Mouse (Mus musculus): ENCODE measurements around the gene Gm5890. TPM values are rescaled to one million over a fixed set of nuclear protein-coding genes. Genes with fewer than 3 reads are reported as not detected.
"Not testable (repeated sequence)": the region's sequence is repeated elsewhere in the genome, so short reads cannot be mapped to it uniquely, and the experiment has no call there.

Gene Gm5890
- not detected in 2 replicates for polyA plus RNA-seq (2014; fragmentation: Nextera tagmentation; extraction: Ambion mirVana)

GRCm38 (mm10) chr7:20262734-20263133 lies at the start of gene Gm5890:
Gm5890 (minus strand) TSS chr7:20262834.
- not testable (repeated sequence) for H3K9ac ChIP-seq (ENCODE audit: low read depth, low read length); H3K4me3 ChIP-seq (ENCODE audit: low read length); H3K4me2 ChIP-seq (replicated peaks; ENCODE audit: low read depth, low read length); H3K27me3 ChIP-seq (ENCODE audit: control insufficient read depth, insufficient read depth, low read length); ATAC-seq (ENCODE audit: low FRiP score, low TSS enrichment); H3K4me1 ChIP-seq (ENCODE audit: control insufficient read depth, insufficient read depth, low read length); H3K36me3 ChIP-seq (ENCODE audit: control insufficient read depth, insufficient read depth, low read length); H3K9me3 ChIP-seq (ENCODE audit: control insufficient read depth, low read length); H3K27ac ChIP-seq (ENCODE audit: low read depth, low read length)
- no CpG with 5 or more reads among the region's 3 CpGs for WGBS

GRCm38 (mm10) chr7:20233728-20234127 lies 28.9 kb downstream of the Gm5890 start, which contains the start of gene Gm4498:
Gm4498 (minus strand) TSS chr7:20233828.
- H3K4me1 ChIP-seq (ENCODE audit: control insufficient read depth, insufficient read depth, low read length); H3K27me3 ChIP-seq (ENCODE audit: control insufficient read depth, insufficient read depth, low read length); H3K36me3 ChIP-seq (ENCODE audit: control insufficient read depth, insufficient read depth, low read length); H3K27ac ChIP-seq (ENCODE audit: low read depth, low read length); H3K9ac ChIP-seq (ENCODE audit: low read depth, low read length); H3K9me3 ChIP-seq (ENCODE audit: control insufficient read depth, low read length); ATAC-seq (ENCODE audit: low FRiP score, low TSS enrichment); H3K4me3 ChIP-seq (ENCODE audit: low read length); H3K4me2 ChIP-seq (replicated peaks; ENCODE audit: low read depth, low read length): not testable (repeated sequence)
- WGBS, result no CpG with 5 or more reads among the region's 2 CpGs

Other genes with a start within 250 kb of the Gm5890 start
- not detected in 2 replicates for gene Vmn1r91, start 163.2 kb downstream of the Gm5890 start, polyA plus RNA-seq (2014; fragmentation: Nextera tagmentation; extraction: Ambion mirVana)
- gene Gm16442, start 140.3 kb downstream of the Gm5890 start, polyA plus RNA-seq (2014; fragmentation: Nextera tagmentation; extraction: Ambion mirVana), result not detected in 2 replicates
- gene Vmn1r93, start 123.7 kb downstream of the Gm5890 start, polyA plus RNA-seq (2014; fragmentation: Nextera tagmentation; extraction: Ambion mirVana), result not detected in 2 replicates
- not detected in 2 replicates for gene Vmn1r94, start 94.5 kb downstream of the Gm5890 start, polyA plus RNA-seq (2014; fragmentation: Nextera tagmentation; extraction: Ambion mirVana)
- not detected in 2 replicates for gene Vmn1r95, start 69.1 kb downstream of the Gm5890 start, polyA plus RNA-seq (2014; fragmentation: Nextera tagmentation; extraction: Ambion mirVana)
- gene Gm6164, start 57.2 kb downstream of the Gm5890 start, polyA plus RNA-seq (2014; fragmentation: Nextera tagmentation; extraction: Ambion mirVana), result not detected in 2 replicates
- gene Gm4498, start 29.0 kb downstream of the Gm5890 start, polyA plus RNA-seq (2014; fragmentation: Nextera tagmentation; extraction: Ambion mirVana), result not detected in 2 replicates
- gene Gm4133, start 71.2 kb upstream of the Gm5890 start, polyA plus RNA-seq (2014; fragmentation: Nextera tagmentation; extraction: Ambion mirVana), result not detected in 2 replicates
- gene Gm5728, start 112.6 kb upstream of the Gm5890 start, polyA plus RNA-seq (2014; fragmentation: Nextera tagmentation; extraction: Ambion mirVana), result not detected in 2 replicates
- gene Vmn1r100, start 155.1 kb upstream of the Gm5890 start, polyA plus RNA-seq (2014; fragmentation: Nextera tagmentation; extraction: Ambion mirVana), result not detected in 2 replicates
- not detected in 2 replicates for gene Vmn1r101, start 179.8 kb upstream of the Gm5890 start, polyA plus RNA-seq (2014; fragmentation: Nextera tagmentation; extraction: Ambion mirVana)
- gene Gm10670, start 212.1 kb upstream of the Gm5890 start, polyA plus RNA-seq (2014; fragmentation: Nextera tagmentation; extraction: Ambion mirVana), result not detected in 2 replicates
- not detected in 2 replicates for gene Vmn1r103, start 247.7 kb upstream of the Gm5890 start, polyA plus RNA-seq (2014; fragmentation: Nextera tagmentation; extraction: Ambion mirVana)

Data from kidney, embryonic 14.5 days (tissue).